Mouse (Mus musculus): ENCODE measurements at regions not wholly inside any gene's neighbourhood (a gene's known extent, or its start where the extent isn't known, plus 50 kb on each side); places are given as distances from the start of the nearest gene placed in this dataset.
"Not testable (repeated sequence)": the region's sequence is repeated elsewhere in the genome, so short reads cannot be mapped to it uniquely, and the experiment has no call there.

DNA sequence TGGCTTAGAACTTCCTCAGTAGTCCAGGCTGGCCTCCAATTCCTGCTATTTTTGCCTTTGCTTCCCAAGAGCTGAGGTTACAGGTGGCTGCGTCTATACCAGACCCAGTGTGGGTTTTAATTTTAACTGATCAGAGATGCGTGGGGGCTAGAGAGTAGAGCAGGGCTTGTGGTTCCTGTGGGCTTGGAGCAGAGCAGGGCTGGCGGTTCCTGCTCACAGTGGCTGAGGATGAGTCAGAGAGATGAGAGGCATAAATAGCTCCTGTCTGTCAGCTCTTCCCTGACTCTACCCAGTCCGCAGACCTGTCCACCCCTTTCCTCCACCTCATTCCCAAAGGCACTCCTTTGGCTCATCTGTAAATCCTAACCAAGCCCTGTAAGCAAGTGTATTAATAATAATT is 304.8 kb downstream of the Abcc12 start:
- no peak for DNase-seq (ENCODE audit: low spot score)

DNA sequence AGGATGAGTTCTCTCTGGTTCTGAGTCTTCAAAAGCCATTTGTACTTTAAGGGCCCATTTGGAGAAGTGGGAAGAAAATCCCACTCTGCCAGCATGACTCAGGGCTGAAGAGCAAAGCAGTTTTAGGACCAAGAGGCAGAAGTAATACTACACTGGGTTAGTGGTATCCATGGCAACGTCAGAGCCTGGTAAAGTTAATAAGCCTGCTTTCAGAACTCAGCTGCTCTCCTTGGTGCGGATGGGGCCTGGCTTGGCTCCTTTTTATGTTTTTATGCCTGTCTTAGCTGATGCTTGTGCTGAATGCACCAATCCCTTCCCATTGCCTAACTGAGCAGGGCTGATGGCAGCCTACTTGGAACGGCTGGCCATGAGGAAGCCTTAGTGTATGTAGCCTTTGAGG is 306.7 kb downstream of the Abcc12 start:
- peak; percentile 33 for DNase-seq (ENCODE audit: low spot score)

DNA sequence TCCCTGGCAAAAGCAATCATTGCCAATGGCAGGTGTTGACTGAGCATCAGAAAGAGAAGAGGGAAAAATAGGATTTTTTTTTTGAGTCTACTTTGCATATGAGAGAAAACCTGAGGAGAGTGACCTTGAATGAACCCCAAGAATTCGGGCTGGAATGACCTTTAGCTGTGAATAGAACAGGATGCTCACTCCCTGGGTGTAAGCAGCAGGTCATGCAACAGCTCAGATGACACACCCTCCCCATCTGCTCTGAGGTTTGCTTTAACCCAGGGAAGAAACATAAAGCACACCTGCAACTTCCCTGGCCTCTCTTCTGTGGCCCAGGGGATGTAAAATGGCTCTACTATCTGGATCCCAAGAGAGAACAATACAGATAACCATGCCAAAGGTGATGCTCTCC is 307.9 kb downstream of the Abcc12 start:
- no peak for DNase-seq (ENCODE audit: low spot score)

DNA sequence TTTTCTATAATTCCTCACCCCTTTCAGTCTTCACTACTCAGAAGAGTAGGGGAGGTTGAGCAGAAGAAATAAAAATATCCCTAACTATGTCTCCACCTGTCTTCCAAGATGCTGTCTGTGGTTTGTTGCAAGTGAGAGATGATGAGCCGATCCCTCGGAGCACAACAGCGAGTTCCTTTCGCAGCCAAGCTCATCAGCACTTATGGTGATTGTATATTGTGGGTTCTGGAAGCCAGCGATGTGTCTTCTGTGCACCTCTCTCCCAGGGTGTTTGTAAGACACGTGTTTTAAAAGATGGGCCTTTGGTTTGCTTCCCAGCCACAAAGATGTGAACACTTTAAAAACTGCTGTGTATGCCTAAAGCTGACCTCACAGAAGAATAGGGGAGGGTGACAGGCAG is 309.0 kb downstream of the Abcc12 start:
- DNase-seq (ENCODE audit: low spot score) = no peak

DNA sequence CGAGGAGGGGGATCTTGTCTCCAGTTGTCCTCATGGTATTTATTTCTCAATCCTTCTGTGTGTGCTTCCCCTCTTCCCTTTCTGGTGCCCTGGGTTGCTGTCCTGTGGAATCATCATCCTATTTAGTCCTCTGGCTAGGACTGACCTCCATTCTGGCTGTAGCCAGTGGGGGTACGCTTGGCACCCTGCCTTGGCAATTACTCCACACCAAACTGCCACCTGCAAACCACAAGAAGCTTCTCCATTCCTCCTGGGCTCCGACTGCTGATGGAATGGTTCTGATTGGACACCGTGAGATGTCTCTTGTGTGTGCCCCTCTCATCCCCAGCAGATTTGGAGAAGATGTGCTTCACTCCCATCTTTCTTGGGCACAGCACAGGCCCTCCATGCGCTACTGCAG is 322.5 kb downstream of the Abcc12 start:
- no peak for DNase-seq (ENCODE audit: low spot score)

DNA sequence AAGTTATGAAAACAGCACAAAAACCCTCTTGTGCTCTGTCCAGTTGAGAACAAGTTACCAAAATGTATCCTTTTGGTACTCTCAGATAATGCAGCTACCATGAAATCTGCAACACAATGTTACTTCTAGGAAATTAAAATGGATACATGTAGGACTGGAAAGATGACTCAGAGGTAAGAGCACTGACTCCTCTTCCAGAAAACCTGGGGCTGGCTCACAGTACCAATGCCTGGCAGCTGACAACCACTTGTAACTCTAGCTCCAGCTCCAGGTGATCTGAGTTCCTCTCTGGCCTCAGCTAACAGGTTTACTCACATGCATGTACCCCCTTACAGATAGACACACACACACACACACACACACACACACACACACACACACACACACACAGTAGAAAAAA is 325.1 kb downstream of the Abcc12 start:
- DNase-seq (ENCODE audit: low spot score) = no peak

DNA sequence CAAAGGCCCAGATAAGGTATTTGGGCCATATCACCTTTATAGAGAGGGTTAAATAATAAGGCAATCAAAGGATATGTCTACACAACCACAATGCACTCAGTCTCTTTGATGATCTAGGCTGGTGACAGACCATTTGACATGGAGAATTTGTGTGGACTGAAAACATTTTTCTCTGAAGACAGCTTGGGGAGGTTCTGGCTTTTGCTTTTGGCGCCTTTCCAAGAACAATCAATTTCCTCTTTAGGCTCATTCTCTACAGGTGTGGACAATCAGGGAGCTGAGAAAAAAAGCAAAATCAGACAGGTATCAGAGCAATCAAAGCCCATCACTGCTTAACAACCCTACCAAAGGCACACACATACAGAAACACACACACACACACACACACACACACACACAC is 325.8 kb downstream of the Abcc12 start:
- no peak for DNase-seq (ENCODE audit: low spot score)

DNA sequence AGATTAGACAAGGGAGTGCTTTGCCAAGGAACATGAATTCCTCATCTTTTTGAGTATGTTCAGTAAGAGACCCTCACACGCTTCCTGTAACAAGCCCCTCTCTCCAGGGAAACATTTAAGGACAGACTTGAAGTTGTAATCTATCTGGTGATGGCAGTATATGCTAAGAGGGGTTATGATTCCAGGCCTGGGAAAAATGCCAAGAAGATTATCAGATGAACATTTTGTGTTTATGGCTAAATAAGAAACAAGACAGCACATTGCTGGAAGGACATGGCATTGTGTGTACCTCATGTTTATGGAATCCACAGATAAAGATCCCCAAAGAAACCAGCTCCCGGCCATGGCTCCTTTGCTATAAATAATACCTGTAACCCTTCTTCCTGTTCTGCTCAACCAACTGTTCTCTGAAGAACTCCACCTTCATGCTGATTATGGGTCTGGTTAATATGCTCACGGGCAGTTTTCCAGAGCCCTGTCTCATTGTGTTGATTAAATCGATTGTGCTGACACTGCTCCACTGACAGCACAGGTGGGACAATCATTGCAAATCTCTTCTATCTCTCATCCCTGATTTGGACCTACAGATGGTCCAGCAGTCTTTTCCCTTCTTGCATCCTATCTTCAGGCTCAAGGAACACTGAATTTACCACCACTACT is 327.7 kb downstream of the Abcc12 start:
- DNase-seq (ENCODE audit: low spot score) = no peak

DNA sequence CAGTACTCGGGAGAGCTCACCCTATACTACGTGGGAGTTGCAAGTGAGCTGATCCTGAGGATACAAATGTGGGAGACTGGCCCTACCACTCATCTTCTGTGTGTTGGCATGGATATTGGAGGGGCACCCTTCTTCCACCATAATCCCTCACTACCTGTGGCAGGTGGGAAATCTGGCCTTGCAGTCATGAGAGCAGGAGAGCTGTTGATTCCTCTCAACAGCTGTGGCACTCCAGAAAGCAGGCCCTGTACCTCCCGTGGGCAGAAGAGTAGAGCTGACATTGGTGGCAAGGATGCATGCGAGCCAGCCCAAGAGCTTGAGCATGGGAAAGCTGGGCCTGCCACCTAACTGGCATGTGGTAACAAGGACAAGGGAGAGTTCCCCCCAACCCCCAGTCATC is 345.8 kb downstream of the Abcc12 start:
- no peak for DNase-seq (ENCODE audit: low spot score)

DNA sequence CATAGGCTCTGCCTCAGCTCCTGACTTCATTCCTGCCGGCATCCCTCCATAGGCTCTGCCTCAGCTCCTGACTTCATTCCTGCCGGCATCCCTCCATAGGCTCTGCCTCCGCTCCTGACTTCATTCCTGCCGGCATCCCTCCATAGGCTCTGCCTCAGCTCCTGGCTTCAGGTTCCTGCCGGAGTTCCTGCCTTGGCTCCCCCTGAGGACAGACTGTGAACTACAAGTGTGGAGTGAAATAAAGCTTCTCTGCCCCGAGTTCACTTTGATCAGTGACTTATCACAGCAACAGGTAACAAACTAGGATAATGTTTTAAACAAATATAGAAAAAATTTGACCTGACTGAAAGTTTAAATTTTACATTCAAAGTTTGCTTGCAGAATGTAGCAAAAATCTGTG is 348.5 kb downstream of the Abcc12 start:
- not testable (repeated sequence) for DNase-seq (ENCODE audit: low spot score)

DNA sequence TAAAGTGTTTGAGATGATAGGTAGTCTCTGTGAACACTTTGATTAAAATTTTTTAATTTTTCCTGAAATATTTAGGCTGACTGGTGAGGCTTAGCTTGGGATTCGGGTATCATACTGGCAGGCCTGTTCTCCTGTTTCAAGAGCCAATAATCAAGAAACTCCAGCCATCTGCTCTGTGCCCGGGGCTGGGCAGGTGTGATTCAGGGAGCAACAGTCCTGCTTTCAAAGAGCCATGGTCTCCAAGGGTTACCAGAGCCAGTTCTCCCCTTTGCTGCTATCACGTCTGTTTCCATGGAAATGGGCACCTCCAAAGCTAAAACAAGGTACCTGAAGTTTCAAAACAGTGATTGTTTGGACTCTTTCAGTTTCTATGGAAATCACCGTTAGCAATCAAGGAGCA is 355.6 kb downstream of the Abcc12 start:
- no peak for DNase-seq (ENCODE audit: low spot score)

DNA sequence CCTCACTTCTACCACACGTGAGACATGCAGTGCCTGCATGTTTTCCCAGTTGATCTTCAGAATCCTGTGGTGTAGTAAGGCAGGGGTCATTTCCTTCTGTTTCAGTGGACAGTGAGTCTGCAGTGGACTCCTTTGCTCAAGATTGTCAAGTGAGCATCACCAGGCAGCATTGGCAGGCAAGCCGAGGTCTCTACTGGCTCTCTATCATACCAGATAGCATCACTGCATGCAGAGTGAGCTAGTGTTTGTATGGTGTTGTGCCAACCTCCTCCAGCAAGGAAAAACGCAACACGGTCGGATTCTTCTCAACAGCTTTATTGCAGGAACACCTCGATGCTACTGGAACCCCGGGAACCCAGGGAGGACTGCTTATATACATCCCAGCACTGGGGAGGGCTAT is 357.8 kb downstream of the Abcc12 start:
- DNase-seq (ENCODE audit: low spot score) = no peak

DNA sequence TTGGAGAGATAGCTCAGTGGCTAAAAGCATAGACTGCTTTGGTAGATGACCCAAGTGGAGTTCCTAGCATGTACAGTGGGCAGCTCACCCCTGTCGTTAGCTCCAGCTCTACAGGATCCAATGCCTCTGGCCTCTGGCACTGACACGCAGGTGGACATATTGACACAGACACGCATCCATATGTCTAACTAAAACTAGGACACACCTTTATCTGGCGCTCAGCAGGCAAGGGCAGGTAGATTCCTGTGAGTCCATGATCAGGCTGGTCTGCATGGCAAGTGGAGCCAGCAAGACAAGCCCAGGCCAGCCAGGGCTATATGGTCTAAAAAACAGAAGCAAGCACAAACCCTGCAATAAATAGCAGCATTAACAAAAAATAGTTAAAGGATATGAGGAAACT is 358.3 kb downstream of the Abcc12 start:
- DNase-seq (ENCODE audit: low spot score) = no peak

DNA sequence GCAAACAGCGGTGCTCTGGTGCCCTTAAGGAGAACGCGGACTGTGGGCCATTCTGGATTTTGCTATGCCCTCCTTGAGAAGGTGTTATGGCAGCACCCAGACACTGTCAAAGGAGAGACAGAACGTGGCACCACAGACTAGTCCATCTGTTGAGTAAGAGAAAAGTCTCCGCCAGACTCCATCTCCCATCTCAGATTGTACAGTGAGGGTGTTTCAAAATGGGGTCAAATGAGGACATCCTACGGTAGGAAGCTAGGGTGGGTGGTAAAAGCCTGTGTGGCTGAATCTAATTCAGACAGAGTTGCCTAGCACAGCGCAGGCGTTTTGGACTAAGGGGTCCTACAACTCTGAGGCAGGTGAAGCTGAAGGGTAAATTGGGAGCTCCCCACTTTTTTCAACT is 366.1 kb downstream of the Abcc12 start:
- no peak for DNase-seq (ENCODE audit: low spot score)

DNA sequence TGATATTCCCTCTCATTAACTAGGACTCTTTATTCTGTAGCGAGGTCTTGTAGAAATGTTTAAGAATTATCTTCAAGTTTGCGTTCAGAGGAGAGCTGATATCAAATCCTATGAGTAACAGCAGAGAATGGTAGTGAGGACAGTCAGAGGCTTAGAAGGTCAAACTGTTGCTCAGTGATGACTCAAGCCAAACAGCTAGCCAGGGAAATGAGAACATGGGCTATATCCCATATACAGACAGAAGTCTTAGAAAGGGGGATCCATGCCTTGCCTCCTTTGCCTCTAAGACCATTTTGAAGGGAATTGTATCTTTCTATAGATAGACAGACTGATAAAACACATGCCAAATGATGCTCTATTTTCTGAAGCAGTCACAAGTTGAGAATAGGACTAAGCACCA is 368.0 kb downstream of the Abcc12 start:
- no peak for DNase-seq (ENCODE audit: low spot score)

DNA sequence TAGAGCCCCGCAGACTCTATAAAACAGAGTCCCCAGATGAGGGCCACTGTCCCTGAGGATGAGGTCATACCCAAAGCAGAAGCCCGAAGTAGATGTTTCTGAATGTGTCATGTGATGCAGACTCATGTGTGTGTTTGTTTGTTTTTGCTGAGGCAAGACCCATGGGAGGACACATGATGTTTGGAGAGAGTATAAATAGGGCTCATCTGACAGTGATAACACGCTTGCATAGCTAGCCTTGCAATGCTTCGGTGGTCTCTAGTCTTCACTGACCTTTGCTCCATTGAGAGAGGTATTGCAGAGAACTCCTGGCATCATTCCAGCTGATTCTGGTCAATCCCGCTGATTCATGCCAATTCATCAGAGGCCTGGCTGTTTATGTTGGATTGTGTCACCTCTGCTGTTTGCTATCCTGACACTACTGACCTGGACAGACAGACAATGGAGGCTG is 368.1 kb downstream of the Phkb start:
- DNase-seq (ENCODE audit: low spot score) = no peak

DNA sequence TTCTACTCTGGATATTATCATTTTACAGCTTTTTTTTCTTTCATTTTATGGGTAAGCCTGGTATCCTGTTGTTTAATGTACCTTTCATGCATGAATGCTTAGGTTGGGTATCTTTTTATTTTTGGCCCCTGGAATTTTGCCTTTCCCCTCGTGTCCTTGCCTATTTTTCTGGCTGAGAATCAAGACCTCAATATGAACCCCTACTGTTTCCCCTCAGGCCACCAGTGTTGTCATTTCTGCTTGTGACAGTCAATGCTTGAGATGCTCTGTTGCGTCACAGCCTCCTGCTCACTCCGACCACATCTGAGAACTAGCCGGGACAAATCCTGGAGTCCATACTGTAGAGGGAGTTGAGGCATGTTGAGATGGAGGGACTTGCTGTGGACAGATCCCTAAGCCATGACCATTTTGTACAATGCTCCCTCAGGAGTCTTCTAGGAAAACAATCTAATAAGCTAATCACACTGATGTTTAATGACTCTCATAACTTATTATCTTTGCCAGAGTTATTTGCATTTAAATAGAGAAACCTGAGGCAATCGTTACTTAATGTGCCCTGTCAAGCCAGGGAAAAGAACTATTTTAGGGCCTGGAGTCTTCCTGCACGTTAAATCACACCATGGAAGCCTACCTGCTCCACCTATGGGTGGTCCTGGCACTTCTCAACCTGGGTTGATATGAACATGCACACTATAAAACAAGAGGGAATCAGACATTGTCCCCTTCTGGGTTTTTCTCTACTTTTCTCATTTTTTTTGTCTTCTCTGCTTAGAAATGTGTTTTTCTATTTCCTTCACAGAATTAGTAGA is 363.9 kb downstream of the Phkb start:
- no peak for DNase-seq (ENCODE audit: low spot score)

DNA sequence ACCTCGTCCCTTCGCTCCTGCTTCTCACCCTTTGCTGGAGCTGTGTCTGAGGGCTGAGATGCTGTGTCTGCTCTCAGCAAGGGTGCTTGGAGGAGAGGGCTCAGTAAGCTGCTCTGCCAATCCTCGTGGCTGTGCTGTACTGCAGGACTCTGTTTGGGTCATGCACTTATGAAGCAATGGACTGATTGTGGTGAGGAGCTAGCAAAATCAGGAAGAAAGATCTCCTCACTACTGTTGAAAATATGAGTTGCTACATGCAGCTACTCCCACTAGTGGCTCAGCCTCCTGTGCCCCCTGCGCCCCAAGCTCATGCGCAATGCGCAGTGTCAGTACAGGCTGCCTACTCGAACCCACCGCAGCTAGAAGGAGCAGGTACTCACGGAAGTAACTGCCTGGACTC is 362.3 kb downstream of the Phkb start:
- DNase-seq (ENCODE audit: low spot score) = no peak

DNA sequence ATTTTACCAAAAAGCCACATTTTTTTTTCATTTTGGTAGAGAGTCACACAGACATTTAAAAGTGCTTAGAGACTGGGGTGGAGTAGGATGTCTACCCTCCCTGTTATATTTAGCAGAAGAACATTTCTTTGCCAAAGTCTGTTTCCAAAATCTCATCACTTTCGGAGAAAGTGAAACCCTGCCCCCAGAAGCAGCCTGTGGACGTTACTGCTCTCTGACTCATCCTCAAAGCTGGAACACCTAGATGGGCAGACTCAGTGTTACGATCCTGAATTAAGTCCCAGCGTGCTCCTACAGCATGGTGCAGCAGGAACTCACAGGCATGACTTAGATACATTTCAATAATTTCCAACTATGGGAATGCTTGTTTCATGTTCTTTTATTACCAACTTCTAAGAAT is 361.1 kb downstream of the Phkb start:
- DNase-seq (ENCODE audit: low spot score) = no peak

DNA sequence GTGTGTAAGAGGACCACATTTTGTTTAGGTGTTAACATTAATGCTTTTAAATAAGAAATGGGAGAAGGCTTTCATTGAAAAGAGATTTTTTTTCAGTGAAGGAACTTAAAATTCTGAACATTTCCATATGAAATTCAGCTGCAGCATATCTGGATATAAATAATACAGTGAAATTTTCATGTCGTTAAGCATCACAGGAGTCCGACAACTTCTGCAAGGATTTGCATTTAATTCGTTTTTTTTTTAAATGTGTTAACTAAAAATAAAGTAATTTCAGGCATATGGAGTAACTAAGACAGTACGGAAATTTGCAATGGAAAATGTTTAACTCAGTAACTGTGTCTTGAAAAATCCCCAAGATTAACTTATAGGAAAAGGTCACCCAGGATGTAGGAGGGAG is 351.5 kb downstream of the Phkb start:
- no peak for DNase-seq (ENCODE audit: low spot score)

DNA sequence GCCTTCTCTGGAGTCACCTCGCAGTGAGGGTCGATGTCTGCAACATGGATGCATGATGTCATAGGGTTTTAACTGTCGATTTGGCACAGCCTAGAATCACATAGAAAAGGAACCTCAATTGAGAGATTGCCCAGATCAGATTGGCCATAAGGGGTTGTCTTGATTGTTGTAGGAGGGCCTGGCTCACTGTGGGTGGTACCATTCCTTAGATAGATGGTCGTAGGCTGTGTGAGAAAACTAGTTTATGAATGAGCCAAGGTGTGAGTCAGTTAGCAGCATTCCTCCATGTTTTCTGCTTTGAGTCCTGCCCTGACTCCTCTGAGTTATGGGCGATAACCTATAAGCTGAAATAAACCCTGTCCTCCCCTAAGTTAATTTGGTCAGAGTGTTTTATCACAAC is 343.9 kb downstream of the Phkb start:
- DNase-seq (ENCODE audit: low spot score) = no peak

DNA sequence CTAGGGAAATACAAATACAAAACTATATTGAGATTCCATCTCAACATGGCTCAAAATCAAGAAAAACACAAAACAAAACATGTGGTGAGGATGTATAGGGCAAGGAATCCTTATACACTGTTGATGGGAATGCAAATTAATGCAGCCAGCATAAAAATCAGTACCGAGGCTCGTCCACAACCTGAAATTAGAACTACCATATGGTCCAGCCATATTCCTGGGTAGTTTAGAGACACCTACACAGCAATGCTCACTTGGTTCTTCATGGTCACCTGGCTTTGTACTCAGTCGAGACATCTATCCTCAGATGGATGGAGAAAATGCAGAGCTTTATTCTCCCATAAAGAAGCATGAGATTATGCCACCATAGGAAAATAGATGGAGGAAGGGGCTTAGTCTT is 340.0 kb downstream of the Phkb start:
- no peak for DNase-seq (ENCODE audit: low spot score)

DNA sequence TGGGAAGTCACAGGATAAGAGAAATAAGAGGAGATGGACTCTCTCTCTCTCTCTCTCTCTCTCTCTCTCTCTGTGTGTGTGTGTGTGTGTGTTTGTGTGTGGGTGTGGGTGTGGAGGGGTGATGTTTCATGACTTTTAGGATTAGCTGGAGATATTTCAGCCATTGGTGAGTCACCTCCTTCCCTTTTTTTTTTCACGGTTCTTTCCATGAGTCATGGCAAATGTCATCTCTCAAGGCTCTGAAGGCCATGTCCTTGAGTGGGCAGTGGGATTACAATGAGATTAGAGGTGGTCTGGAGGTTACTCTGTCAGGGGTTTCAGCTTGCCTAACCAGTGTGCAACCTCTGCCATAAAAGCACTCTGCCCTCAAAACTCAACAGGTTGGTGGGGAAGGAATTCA is 329.3 kb downstream of the Phkb start:
- DNase-seq (ENCODE audit: low spot score) = no peak

DNA sequence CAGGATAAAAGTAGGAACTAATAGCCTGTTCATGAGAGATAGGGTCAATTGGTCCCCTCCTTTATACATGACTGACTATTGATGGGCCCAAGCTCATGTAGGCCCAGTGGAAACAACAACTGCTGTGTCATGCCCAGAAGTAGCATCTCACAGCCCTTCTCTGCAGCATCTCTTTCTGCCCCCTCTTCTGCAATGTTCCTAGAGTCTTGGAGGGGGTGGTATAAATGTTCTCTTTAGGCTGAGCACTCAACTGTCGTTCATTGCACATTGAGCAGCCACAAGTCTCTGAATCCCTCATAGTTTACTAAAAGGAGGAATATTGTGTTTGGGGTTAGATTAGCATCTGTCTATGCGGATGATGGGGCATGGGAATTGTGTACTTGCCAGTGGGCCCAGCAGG is 324.1 kb downstream of the Phkb start:
- no peak for DNase-seq (ENCODE audit: low spot score)
